Mouse (Mus musculus): Measurements from ENCODE around the gene Mecr. TPM values are rescaled to one million over a fixed set of nuclear protein-coding genes. Genes with fewer than 3 reads are reported as not detected.

Mecr gene
- polyA plus RNA-seq, 1 experiment from 2014 or later: 32.6 TPM

DNA sequence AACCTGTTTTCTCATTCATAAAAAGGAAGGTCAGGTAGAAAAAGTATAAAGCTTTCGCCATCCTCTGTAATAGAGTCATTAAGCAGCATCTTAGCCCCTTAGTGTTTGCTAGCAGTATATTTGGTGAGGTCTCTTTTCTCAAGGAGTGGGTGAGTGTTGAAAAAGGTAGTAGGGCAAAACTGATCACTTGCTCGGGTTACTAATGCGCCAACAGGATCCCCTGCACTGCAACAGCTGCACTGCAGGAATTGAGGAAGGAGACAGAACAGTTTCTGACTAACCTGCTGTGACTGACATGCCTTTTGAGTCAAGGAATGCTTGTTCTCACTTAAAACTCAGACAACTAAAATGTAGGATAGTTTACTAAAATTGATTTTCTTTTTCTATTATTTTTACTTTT lies 32.0 kb downstream of the Mecr start:
- no peak overlapping the region for H3K27ac ChIP-seq
- 40% methylated on average over 3 of the region's 3 CpGs for WGBS
- ATAC-seq (ENCODE audit: low FRiP score) (no peak), DNase-seq (ENCODE audit: low spot score) (no peak)
- peak overlapping the region; percentile 96 for H3K4me3 ChIP-seq (replicated peaks; ENCODE audit: low read length)
- peaks cover 44% of the 10 kb centered on the region for H3K4me1 ChIP-seq (replicated peaks; ENCODE audit: control insufficient read depth, insufficient read depth, low read length)
- H3K4me2 ChIP-seq (replicated peaks): peak overlapping the region; percentile 97
- no peaks in the 10 kb centered on the region for H3K27me3 ChIP-seq (ENCODE audit: control insufficient read depth, insufficient read depth, low read length)
- H3K36me3 ChIP-seq (replicated peaks; ENCODE audit: control insufficient read depth, insufficient read depth): no peaks in the 10 kb centered on the region
- H3K9me3 ChIP-seq (ENCODE audit: control insufficient read depth, low read length): no peaks in the 10 kb centered on the region
- H3K9ac ChIP-seq: peak overlapping the region; percentile 99

DNA sequence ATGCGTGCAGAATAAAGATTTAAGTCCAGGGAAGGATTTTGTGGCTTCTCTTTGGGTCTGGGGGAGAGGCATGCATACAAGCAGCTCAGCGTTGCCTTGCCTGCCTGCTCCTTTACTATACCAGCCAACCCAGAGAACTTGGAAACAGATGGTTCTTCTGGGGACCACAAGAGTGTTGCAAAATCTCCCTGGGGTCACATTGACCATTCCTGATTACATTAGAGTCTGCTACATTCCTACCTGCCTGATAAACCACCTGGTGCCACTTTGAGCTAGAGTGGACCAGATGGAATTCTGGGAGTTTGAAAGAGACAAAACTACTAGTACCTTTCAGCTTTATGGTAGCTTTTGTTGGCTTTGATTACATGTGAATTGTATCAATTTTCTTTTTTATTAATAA lies 33.6 kb downstream of the Mecr start:
- no peak overlapping the region for H3K27ac ChIP-seq
- ATAC-seq (ENCODE audit: low FRiP score): no peak
- no peak overlapping the region for H3K4me3 ChIP-seq (replicated peaks; ENCODE audit: low read length)
- H3K36me3 ChIP-seq (replicated peaks; ENCODE audit: control insufficient read depth, insufficient read depth): no peaks in the 10 kb centered on the region
- no peaks in the 10 kb centered on the region for H3K27me3 ChIP-seq (ENCODE audit: control insufficient read depth, insufficient read depth, low read length)
- no peaks in the 10 kb centered on the region for H3K9me3 ChIP-seq (ENCODE audit: control insufficient read depth, low read length)
- peaks cover 48% of the 10 kb centered on the region for H3K4me1 ChIP-seq (replicated peaks; ENCODE audit: control insufficient read depth, insufficient read depth, low read length)
- 56% methylated on average over 2 of the region's 2 CpGs for WGBS
- peak overlapping the region; percentile 97 for H3K4me2 ChIP-seq (replicated peaks)
- no peak for DNase-seq (ENCODE audit: low spot score)
- H3K9ac ChIP-seq: no peak overlapping the region

GRCm38 (mm10) chr4:131879692-131880091 lies 36.4 kb downstream of the Mecr start:
- 70% methylated on average over 1 of the region's 1 CpGs for WGBS
- H3K4me3 ChIP-seq (replicated peaks; ENCODE audit: low read length): no peak overlapping the region
- no peak overlapping the region for H3K9ac ChIP-seq
- H3K27me3 ChIP-seq (ENCODE audit: control insufficient read depth, insufficient read depth, low read length): no peaks in the 10 kb centered on the region
- H3K27ac ChIP-seq: no peak overlapping the region
- no peak overlapping the region for H3K4me2 ChIP-seq (replicated peaks)
- ATAC-seq (ENCODE audit: low FRiP score) (no peak), DNase-seq (ENCODE audit: low spot score) (no peak)
- H3K4me1 ChIP-seq (replicated peaks; ENCODE audit: control insufficient read depth, insufficient read depth, low read length): peaks cover 44% of the 10 kb centered on the region
- no peaks in the 10 kb centered on the region for H3K36me3 ChIP-seq (replicated peaks; ENCODE audit: control insufficient read depth, insufficient read depth)
- no peaks in the 10 kb centered on the region for H3K9me3 ChIP-seq (ENCODE audit: control insufficient read depth, low read length)

GRCm38 (mm10) chr4:131881306-131881705 lies 38.0 kb downstream of the Mecr start:
- no peak for DNase-seq (ENCODE audit: low spot score)
- peaks cover 9% of the 10 kb centered on the region for H3K36me3 ChIP-seq (replicated peaks; ENCODE audit: control insufficient read depth, insufficient read depth)
- no peak overlapping the region for H3K27ac ChIP-seq
- no peaks in the 10 kb centered on the region for H3K9me3 ChIP-seq (ENCODE audit: control insufficient read depth, low read length)
- no peak overlapping the region for H3K9ac ChIP-seq
- 91% methylated on average over 7 of the region's 7 CpGs for WGBS
- peaks cover 30% of the 10 kb centered on the region for H3K4me1 ChIP-seq (replicated peaks; ENCODE audit: control insufficient read depth, insufficient read depth, low read length)
- no peak for ATAC-seq (ENCODE audit: low FRiP score)
- no peaks in the 10 kb centered on the region for H3K27me3 ChIP-seq (ENCODE audit: control insufficient read depth, insufficient read depth, low read length)
- no peak overlapping the region for H3K4me2 ChIP-seq (replicated peaks)
- no peak overlapping the region for H3K4me3 ChIP-seq (replicated peaks; ENCODE audit: low read length)

GRCm38 (mm10) chr4:131883571-131883970 lies 40.3 kb downstream of the Mecr start:
- 80% methylated on average over 6 of the region's 6 CpGs for WGBS
- Histone ChIP-seq H3K27me3 (ENCODE audit: control insufficient read depth, insufficient read depth, low read length) (no peaks in the 10 kb centered on the region), H3K4me2 (replicated peaks) (no peak overlapping the region), H3K4me3 (replicated peaks; ENCODE audit: low read length) (no peak overlapping the region), H3K4me1 (replicated peaks; ENCODE audit: control insufficient read depth, insufficient read depth, low read length) (peaks cover 13% of the 10 kb centered on the region), H3K27ac (no peak overlapping the region), H3K9me3 (ENCODE audit: control insufficient read depth, low read length) (no peaks in the 10 kb centered on the region), H3K9ac (no peak overlapping the region), H3K36me3 (replicated peaks; ENCODE audit: control insufficient read depth, insufficient read depth) (peaks cover 19% of the 10 kb centered on the region)
- ATAC-seq (ENCODE audit: low FRiP score) (no peak), DNase-seq (ENCODE audit: low spot score) (no peak)

GRCm38 (mm10) chr4:131885376-131885775 lies 42.1 kb downstream of the Mecr start:
- Histone ChIP-seq H3K9me3 (ENCODE audit: control insufficient read depth, low read length) (no peaks in the 10 kb centered on the region), H3K4me3 (replicated peaks; ENCODE audit: low read length) (no peak overlapping the region), H3K9ac (no peak overlapping the region), H3K36me3 (replicated peaks; ENCODE audit: control insufficient read depth, insufficient read depth) (peaks cover 22% of the 10 kb centered on the region), H3K4me1 (replicated peaks; ENCODE audit: control insufficient read depth, insufficient read depth, low read length) (0 out of 2 replicates have a peak, but pooled peaks cover 9% of the 10 kb centered on the region), H3K27ac (no peak overlapping the region), H3K27me3 (ENCODE audit: control insufficient read depth, insufficient read depth, low read length) (no peaks in the 10 kb centered on the region), H3K4me2 (replicated peaks) (no peak overlapping the region)
- DNase-seq (ENCODE audit: low spot score): no peak
- 82% methylated on average over 6 of the region's 6 CpGs for WGBS
- ATAC-seq (ENCODE audit: low FRiP score): no peak

GRCm38 (mm10) chr4:131888564-131888963 lies 45.3 kb downstream of the Mecr start:
- Histone ChIP-seq H3K27me3 (ENCODE audit: control insufficient read depth, insufficient read depth, low read length) (no peaks in the 10 kb centered on the region), H3K4me2 (replicated peaks) (no peak overlapping the region), H3K4me1 (replicated peaks; ENCODE audit: control insufficient read depth, insufficient read depth, low read length) (0 out of 2 replicates have a peak, but pooled peaks cover 1% of the 10 kb centered on the region), H3K36me3 (replicated peaks; ENCODE audit: control insufficient read depth, insufficient read depth) (peaks cover 40% of the 10 kb centered on the region), H3K9ac (no peak overlapping the region), H3K27ac (no peak overlapping the region), H3K4me3 (replicated peaks; ENCODE audit: low read length) (no peak overlapping the region), H3K9me3 (ENCODE audit: control insufficient read depth, low read length) (no peaks in the 10 kb centered on the region)
- DNase-seq (ENCODE audit: low spot score) (no peak), ATAC-seq (ENCODE audit: low FRiP score) (no peak)
- 83% methylated on average over 1 of the region's 1 CpGs for WGBS

GRCm38 (mm10) chr4:131890692-131891091 lies 47.4 kb downstream of the Mecr start:
- ATAC-seq (ENCODE audit: low FRiP score) (no peak), DNase-seq (ENCODE audit: low spot score) (no peak)
- 96% methylated on average over 3 of the region's 3 CpGs for WGBS
- Histone ChIP-seq H3K27me3 (ENCODE audit: control insufficient read depth, insufficient read depth, low read length) (no peaks in the 10 kb centered on the region), H3K4me3 (replicated peaks; ENCODE audit: low read length) (no peak overlapping the region), H3K4me1 (replicated peaks; ENCODE audit: control insufficient read depth, insufficient read depth, low read length) (no peaks in the 10 kb centered on the region), H3K9ac (no peak overlapping the region), H3K36me3 (replicated peaks; ENCODE audit: control insufficient read depth, insufficient read depth) (peaks cover 54% of the 10 kb centered on the region), H3K27ac (no peak overlapping the region), H3K4me2 (replicated peaks) (no peak overlapping the region), H3K9me3 (ENCODE audit: control insufficient read depth, low read length) (no peaks in the 10 kb centered on the region)

DNA sequence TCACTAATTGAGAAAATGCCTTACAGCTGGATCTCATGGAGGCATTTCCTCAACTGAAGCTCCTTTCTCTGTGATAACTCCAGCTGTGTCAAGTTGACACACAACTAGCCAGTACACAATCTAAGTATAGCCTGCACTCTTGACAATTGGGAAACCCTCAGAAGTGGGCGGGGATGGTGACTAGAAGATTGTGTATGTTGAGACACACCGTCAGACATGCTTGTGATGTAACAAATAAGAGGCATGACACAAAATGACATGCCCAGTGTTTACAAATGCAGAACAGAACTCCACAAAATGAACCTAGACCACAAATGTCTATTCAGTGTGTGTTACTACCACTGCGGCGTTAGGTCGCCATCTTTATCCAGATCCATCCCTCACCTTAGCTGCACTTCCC lies 53.8 kb downstream of the Mecr start:
- Histone ChIP-seq H3K36me3 (replicated peaks; ENCODE audit: control insufficient read depth, insufficient read depth) (peaks cover 83% of the 10 kb centered on the region), H3K4me3 (replicated peaks; ENCODE audit: low read length) (no peak overlapping the region), H3K27ac (no peak overlapping the region), H3K9me3 (ENCODE audit: control insufficient read depth, low read length) (no peaks in the 10 kb centered on the region), H3K27me3 (ENCODE audit: control insufficient read depth, insufficient read depth, low read length) (no peaks in the 10 kb centered on the region), H3K4me1 (replicated peaks; ENCODE audit: control insufficient read depth, insufficient read depth, low read length) (no peaks in the 10 kb centered on the region), H3K9ac (no peak overlapping the region), H3K4me2 (replicated peaks) (no peak overlapping the region)
- DNase-seq (ENCODE audit: low spot score) (no peak), ATAC-seq (ENCODE audit: low FRiP score) (no peak)
- WGBS: 94% methylated on average over 5 of the region's 5 CpGs

DNA sequence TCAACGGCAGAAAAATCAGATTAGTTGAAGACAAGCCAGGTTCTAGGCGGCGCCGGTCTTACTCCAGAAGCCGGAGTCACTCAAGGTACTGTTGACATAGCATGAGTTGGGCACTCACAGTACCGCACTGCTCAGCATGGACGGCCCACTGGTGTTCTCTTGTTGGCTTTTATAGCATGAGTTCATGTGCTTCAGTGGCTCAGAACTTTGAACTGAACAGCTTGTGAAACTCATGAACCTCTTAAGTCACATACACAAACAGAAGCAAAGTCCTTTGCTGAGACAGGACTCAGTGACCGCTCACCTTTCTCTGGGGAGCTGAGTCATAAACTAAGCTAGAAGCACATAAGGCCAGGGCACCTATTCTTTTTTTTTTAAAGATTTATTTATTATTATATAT lies 54.5 kb downstream of the Mecr start:
- Histone ChIP-seq H3K27me3 (ENCODE audit: control insufficient read depth, insufficient read depth, low read length) (no peaks in the 10 kb centered on the region), H3K9ac (no peak overlapping the region), H3K9me3 (ENCODE audit: control insufficient read depth, low read length) (no peaks in the 10 kb centered on the region), H3K4me3 (replicated peaks; ENCODE audit: low read length) (no peak overlapping the region), H3K4me2 (replicated peaks) (no peak overlapping the region), H3K27ac (no peak overlapping the region), H3K36me3 (replicated peaks; ENCODE audit: control insufficient read depth, insufficient read depth) (peaks cover 80% of the 10 kb centered on the region), H3K4me1 (replicated peaks; ENCODE audit: control insufficient read depth, insufficient read depth, low read length) (no peaks in the 10 kb centered on the region)
- ATAC-seq (ENCODE audit: low FRiP score) (no peak), DNase-seq (ENCODE audit: low spot score) (no peak)
- WGBS: 97% methylated on average over 8 of the region's 8 CpGs

All from hindbrain, embryonic 14.5 days (tissue).